Mouse (Mus musculus) kidney, embryonic 14.5 days (tissue): ENCODE measurements at regions not wholly inside any gene's neighbourhood (a gene's known extent, or its start where the extent isn't known, plus 50 kb on each side); places are given as distances from the start of the nearest gene placed in this dataset.

Experiments used
- ATAC-seq: fragments of 200-750 bp; cut with Nextera tagmentation; 2 replicates; pipeline ENCODE4 v1.8.0; 2017; ENCODE audit warnings: moderate number of reproducible peaks, mild to moderate bottlenecking, moderate TSS enrichment, moderate library complexity; ENCODE audit not compliant: low FRiP score, low TSS enrichment
- H3K27ac ChIP-seq: fragments of 300-500 bp; sonication (generic); 2 replicates; pipeline ENCODE4 v1.5.1; 2014; ENCODE audit warnings: low read depth, mild to moderate bottlenecking, low read length, moderate library complexity, mixed read lengths
- H3K27me3 ChIP-seq: fragments of 300-500 bp; sonication (generic); 2 replicates; pipeline ENCODE4 v1.6.1; 2014; ENCODE audit warnings: mild to moderate bottlenecking, low read length; ENCODE audit not compliant: control insufficient read depth, insufficient read depth
- H3K36me3 ChIP-seq: fragments of 300-500 bp; sonication (generic); 2 replicates; pipeline ENCODE4 v1.6.1; 2014; ENCODE audit warnings: low read length, mixed read lengths; ENCODE audit not compliant: control insufficient read depth, insufficient read depth
- H3K4me1 ChIP-seq: fragments of 300-500 bp; sonication (generic); 2 replicates; pipeline ENCODE4 v1.6.1; 2014; ENCODE audit warnings: low read length, mixed read lengths; ENCODE audit not compliant: control insufficient read depth, insufficient read depth
- H3K4me2 ChIP-seq: fragments of 300-500 bp; sonication (generic); replicated peaks from 2 replicates; pipeline ENCODE4 v1.6.1; 2014; ENCODE audit warnings: low read depth, mild to moderate bottlenecking, low read length
- H3K4me3 ChIP-seq: fragments of 300-500 bp; sonication (generic); 2 replicates; pipeline ENCODE4 v1.5.1; 2014; ENCODE audit warnings: mild to moderate bottlenecking, low read length
- H3K9ac ChIP-seq: fragments of 300-500 bp; sonication (generic); 2 replicates; pipeline ENCODE4 v1.6.1; 2014; ENCODE audit warnings: low read depth, mild to moderate bottlenecking, low read length, moderate library complexity
- H3K9me3 ChIP-seq: fragments of 300-500 bp; sonication (generic); 2 replicates; pipeline ENCODE4 v1.6.1; 2016; ENCODE audit warnings: low read length; ENCODE audit not compliant: control insufficient read depth
- WGBS: fragments of 180-500 bp; shearing (Covaris S2); extraction: QIAGEN DNeasy Blood & Tissue Kit; methylation state at CpG from one replicate; pipeline ENCODE4 v1.1.7; 2014; 5-methylcytosine and 5-hydroxymethylcytosine counted together

- 0 out of 2 replicates have a peak, but pooled peaks cover 5% of the 10 kb centered on the region for H3K4me1 ChIP-seq
- no peaks in the 10 kb centered on the region for H3K36me3 ChIP-seq
- no peaks in the 10 kb centered on the region for H3K27me3 ChIP-seq
- H3K27ac ChIP-seq = no peak overlapping the region
- H3K9ac ChIP-seq = no peak overlapping the region
- H3K9me3 ChIP-seq = no peaks in the 10 kb centered on the region
- 90% methylated on average over 9 of the region's 9 CpGs for WGBS
- no peak overlapping the region for H3K4me3 ChIP-seq
- no peak overlapping the region for H3K4me2 ChIP-seq
- ATAC-seq = no peak
These were observed 94.0 kb upstream of the Ednrb start for GRCm38 (mm10) chr14:103938201-103938600.

DNA sequence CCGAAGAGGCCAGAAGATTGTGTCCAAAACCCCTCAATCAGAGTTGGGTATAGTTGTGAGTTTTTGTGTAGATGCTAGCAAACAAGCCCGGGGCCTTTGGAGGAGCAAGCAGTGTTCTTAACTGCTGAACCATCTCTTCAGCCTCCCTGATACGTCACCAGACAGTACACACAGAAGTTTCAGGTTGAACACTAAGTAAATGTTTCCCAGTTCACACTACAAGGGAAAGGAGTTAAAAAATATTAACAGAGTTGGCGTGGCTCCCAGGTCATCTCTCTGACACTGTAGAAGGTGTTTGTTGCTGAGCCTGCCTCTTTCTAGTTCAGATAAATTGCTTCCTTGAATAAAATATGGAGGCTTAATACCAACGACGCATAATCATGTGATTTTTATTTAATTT, 93.5 kb upstream of the Ednrb start:
- H3K4me3 ChIP-seq = no peak overlapping the region
- 89% methylated on average over 6 of the region's 6 CpGs for WGBS
- no peaks in the 10 kb centered on the region for H3K36me3 ChIP-seq
- H3K9me3 ChIP-seq = no peaks in the 10 kb centered on the region
- no peak overlapping the region for H3K9ac ChIP-seq
- 0 out of 2 replicates have a peak, but pooled peaks cover 5% of the 10 kb centered on the region for H3K4me1 ChIP-seq
- H3K27ac ChIP-seq = no peak overlapping the region
- H3K27me3 ChIP-seq = no peaks in the 10 kb centered on the region
- no peak overlapping the region for H3K4me2 ChIP-seq
- no peak for ATAC-seq

- 88% methylated on average over 3 of the region's 3 CpGs for WGBS
- no peak for ATAC-seq
- Histone ChIP-seq H3K4me3 (no peak overlapping the region), H3K4me1 (no peaks in the 10 kb centered on the region), H3K9me3 (no peaks in the 10 kb centered on the region), H3K9ac (no peak overlapping the region), H3K4me2 (no peak overlapping the region), H3K36me3 (no peaks in the 10 kb centered on the region), H3K27ac (no peak overlapping the region), H3K27me3 (no peaks in the 10 kb centered on the region)
These were observed 89.6 kb upstream of the Ednrb start for GRCm38 (mm10) chr14:103933813-103934212.

DNA sequence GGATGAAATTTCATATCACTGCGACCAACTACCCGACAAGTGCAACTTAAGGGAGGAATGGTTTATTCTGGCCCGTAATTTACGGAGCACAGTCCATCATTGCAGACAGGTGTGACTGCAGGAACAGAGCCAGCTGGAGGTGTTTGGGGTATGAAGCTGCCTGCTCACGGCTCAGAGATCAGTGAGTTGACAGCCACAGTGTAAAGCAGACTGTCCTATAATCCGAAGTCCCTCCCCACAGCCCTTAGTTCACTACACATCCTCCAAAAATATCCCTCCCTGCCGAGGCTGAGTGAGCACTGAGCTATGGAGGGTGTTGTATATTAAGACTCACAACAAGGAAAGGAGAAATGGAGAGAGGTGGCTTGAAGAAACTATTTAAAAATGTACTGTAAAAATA, 88.0 kb upstream of the Ednrb start:
- H3K27me3 ChIP-seq = no peaks in the 10 kb centered on the region
- H3K4me2 ChIP-seq = no peak overlapping the region
- ATAC-seq = peak; percentile 92
- no peak overlapping the region for H3K9ac ChIP-seq
- H3K4me3 ChIP-seq = no peak overlapping the region
- no peak overlapping the region for H3K27ac ChIP-seq
- no peaks in the 10 kb centered on the region for H3K4me1 ChIP-seq
- no peaks in the 10 kb centered on the region for H3K36me3 ChIP-seq
- WGBS = 35% methylated on average over 7 of the region's 7 CpGs
- H3K9me3 ChIP-seq = no peaks in the 10 kb centered on the region

DNA sequence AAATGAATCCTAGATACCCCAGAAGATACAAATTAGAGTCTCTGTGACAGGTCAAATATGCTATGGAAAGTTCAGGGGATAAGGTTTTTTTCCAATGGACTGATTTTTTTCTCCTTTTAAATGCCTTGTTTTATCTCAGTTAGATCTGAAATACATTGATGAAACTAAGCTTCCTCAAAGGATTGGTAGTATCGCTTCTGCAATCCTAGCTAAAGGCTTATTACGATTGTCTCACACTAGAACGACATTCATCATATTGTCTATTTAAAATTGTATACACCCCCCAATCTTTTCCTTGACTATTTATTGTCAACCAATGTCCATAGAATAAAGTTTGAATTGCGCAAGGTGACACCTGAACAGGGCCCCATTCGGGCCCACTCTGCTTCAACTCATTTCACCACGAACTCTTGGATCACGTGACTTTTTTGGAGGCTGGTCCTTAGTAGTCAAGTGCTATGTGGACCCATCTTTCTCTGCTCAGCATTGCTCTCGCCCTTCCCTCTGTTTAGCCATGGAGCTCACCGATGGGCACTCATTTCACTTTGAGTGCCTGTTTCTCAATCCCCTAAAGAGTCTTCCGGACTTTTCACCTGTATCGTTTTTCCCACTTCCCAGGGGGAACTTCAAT, 85.6 kb upstream of the Ednrb start:
- 89% methylated on average over 11 of the region's 11 CpGs for WGBS
- Histone ChIP-seq H3K27ac (no peak overlapping the region), H3K9me3 (no peaks in the 10 kb centered on the region), H3K4me3 (no peak overlapping the region), H3K27me3 (no peaks in the 10 kb centered on the region), H3K9ac (no peak overlapping the region), H3K36me3 (no peaks in the 10 kb centered on the region), H3K4me1 (no peaks in the 10 kb centered on the region), H3K4me2 (no peak overlapping the region)
- no peak for ATAC-seq

GRCm38 (mm10) chr14:103929155-103929729, 85.0 kb upstream of the Ednrb start:
- WGBS = 55% methylated on average over 6 of the region's 6 CpGs
- Histone ChIP-seq H3K4me1 (no peaks in the 10 kb centered on the region), H3K36me3 (no peaks in the 10 kb centered on the region), H3K9ac (no peak overlapping the region), H3K9me3 (no peaks in the 10 kb centered on the region), H3K4me2 (no peak overlapping the region), H3K27me3 (no peaks in the 10 kb centered on the region), H3K4me3 (no peak overlapping the region), H3K27ac (no peak overlapping the region)
- ATAC-seq = no peak

- no peak for ATAC-seq
- H3K36me3 ChIP-seq = no peaks in the 10 kb centered on the region
- no peaks in the 10 kb centered on the region for H3K27me3 ChIP-seq
- H3K27ac ChIP-seq = peak overlapping the region; percentile 32; the same call in 1 of the 2 replicates
- no peak overlapping the region for H3K4me2 ChIP-seq
- 65% methylated on average over 5 of the region's 5 CpGs for WGBS
- H3K9ac ChIP-seq = no peak overlapping the region
- H3K9me3 ChIP-seq = no peaks in the 10 kb centered on the region
- no peaks in the 10 kb centered on the region for H3K4me1 ChIP-seq
- H3K4me3 ChIP-seq = no peak overlapping the region
These were observed 76.0 kb upstream of the Ednrb start for GRCm38 (mm10) chr14:103920169-103920568.

GRCm38 (mm10) chr14:103919380-103919779, 75.2 kb upstream of the Ednrb start:
- H3K36me3 ChIP-seq = no peaks in the 10 kb centered on the region
- H3K9me3 ChIP-seq = no peaks in the 10 kb centered on the region
- no peaks in the 10 kb centered on the region for H3K27me3 ChIP-seq
- H3K4me2 ChIP-seq = no peak overlapping the region
- no peaks in the 10 kb centered on the region for H3K4me1 ChIP-seq
- ATAC-seq = no peak
- no peak overlapping the region for H3K4me3 ChIP-seq
- H3K27ac ChIP-seq = no peak overlapping the region
- WGBS = 32% methylated on average over 4 of the region's 4 CpGs
- H3K9ac ChIP-seq = no peak overlapping the region

DNA sequence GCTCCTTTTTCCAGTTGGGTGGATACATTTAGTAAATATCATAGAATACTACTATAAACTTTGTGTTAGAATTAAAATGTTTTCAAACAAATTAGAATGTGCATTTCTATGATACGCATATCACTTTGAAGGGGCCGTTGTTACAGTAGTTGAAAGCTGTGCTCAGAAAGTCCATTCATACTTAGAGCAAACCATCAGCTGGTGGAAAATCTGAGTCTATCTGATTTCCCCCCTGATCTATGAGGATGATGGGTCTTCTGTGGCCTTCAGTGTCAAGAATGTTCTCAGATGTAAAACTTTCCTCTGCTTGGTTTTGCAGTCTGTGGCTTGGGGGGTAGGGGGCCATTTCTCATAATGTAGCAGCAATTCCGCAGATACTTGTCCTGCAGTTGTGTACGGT, 69.3 kb upstream of the Ednrb start:
- ATAC-seq = no peak
- H3K9ac ChIP-seq = no peak overlapping the region
- WGBS = 94% methylated on average over 4 of the region's 4 CpGs

More for the DNA sequence above, 69.3 kb upstream of the Ednrb start:
- H3K9me3 ChIP-seq = no peaks in the 10 kb centered on the region
- H3K4me1 ChIP-seq = no peaks in the 10 kb centered on the region
- no peak overlapping the region for H3K4me3 ChIP-seq
- H3K27ac ChIP-seq = no peak overlapping the region
- H3K36me3 ChIP-seq = no peaks in the 10 kb centered on the region
- H3K4me2 ChIP-seq = no peak overlapping the region
- no peaks in the 10 kb centered on the region for H3K27me3 ChIP-seq
